Mouse (Mus musculus) limb, embryonic 10.5 days (tissue): ENCODE results near the gene Prc1. TPM values are rescaled to one million over a fixed set of nuclear protein-coding genes. Genes with fewer than 3 reads are reported as not detected.

ENCODE experiments used
- DNase-seq: peaks from one replicate; pipeline ENCODE4 v3.0.0-alpha.2; 2017; ENCODE audit warnings: low spot score
- H3K27ac ChIP-seq: fragments of 300-500 bp; sonication (generic); 2 replicates; pipeline ENCODE4 v1.5.1; 2016; ENCODE audit warnings: mild to moderate bottlenecking
- H3K27me3 ChIP-seq: fragments of 300-500 bp; sonication (generic); 2 replicates; pipeline ENCODE4 v1.6.1; 2016; ENCODE audit warnings: low read depth, mild to moderate bottlenecking; ENCODE audit not compliant: poor library complexity, severe bottlenecking
- H3K36me3 ChIP-seq: fragments of 300-500 bp; sonication (generic); 2 replicates; pipeline ENCODE4 v1.6.1; 2016; ENCODE audit warnings: mild to moderate bottlenecking, moderate library complexity
- H3K4me1 ChIP-seq: fragments of 300-500 bp; sonication (generic); 2 replicates; pipeline ENCODE4 v1.6.1; 2016
- H3K4me3 ChIP-seq: fragments of 300-500 bp; sonication (generic); 2 replicates; pipeline ENCODE4 v1.5.1; 2016; ENCODE audit warnings: mild to moderate bottlenecking, moderate library complexity
- H3K9me3 ChIP-seq: fragments of 300-500 bp; sonication (generic); replicated peaks from 2 replicates; pipeline ENCODE4 v1.6.1; 2016; ENCODE audit warnings: mild to moderate bottlenecking
- WGBS: fragments of 180-500 bp; shearing (Covaris S2); methylation state at CpG from one replicate; pipeline ENCODE4 v1.1.7; 2016; 5-methylcytosine and 5-hydroxymethylcytosine counted together
- polyA plus RNA-seq: library from polyadenylated mRNA; unstranded; fragments of >200 nt; fragmentation: Nextera tagmentation; extraction: Ambion mirVana; gene quantifications from 2 replicates; pipeline ENCODE4 v1.2.1, GENCODE M21; 2016

The Prc1 gene
- polyA plus RNA-seq, 1 experiment from 2014 or later = 172 TPM

DNA sequence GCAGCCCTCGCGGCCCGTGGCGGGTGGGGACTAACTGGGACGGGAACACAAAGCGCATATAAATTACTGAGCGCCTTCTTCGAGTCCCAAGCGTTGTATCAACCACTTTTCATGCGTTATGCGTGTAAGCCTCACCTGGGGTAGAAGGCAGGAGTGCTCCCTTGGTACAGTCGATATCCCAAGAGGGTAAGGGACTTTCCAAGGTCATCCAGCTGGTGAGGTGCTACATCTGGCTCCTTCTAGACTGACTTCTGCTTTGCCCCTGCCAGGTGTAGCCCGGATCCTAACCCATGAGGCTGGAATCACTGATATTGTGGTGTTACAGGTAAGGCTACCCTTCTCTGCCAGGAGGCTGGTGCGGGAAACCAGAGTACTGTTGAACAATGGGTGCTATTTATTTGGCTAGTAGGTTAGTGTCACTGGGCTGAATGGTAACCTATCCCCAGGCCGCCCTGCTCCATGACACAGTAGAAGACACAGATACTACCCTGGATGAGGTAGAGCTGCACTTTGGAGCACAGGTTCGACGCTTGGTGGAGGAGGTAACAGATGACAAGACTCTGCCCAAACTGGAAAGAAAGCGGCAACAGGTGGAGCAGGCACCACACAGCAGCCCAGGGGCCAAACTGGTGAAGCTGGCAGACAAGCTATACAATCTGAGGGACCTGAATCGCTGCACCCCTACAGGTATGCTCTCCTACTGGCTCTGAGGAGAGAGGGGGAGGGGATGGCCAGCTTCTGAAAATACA lies 49.2 kb downstream of the Prc1 start:
- DNase-seq = no peak
- peaks cover 59% of the 10 kb centered on the region for H3K4me1 ChIP-seq
- peak overlapping the region; percentile 93 for H3K27ac ChIP-seq
- H3K4me3 ChIP-seq = peak overlapping the region; percentile 71
- H3K36me3 ChIP-seq = peaks cover 10% of the 10 kb centered on the region
- peaks cover 7% of the 10 kb centered on the region; the same call in 1 of the 2 replicates for H3K27me3 ChIP-seq
- no peaks in the 10 kb centered on the region; the same call in 1 of the 2 replicates for H3K9me3 ChIP-seq
- 26% methylated on average over 19 of the region's 19 CpGs for WGBS

DNA sequence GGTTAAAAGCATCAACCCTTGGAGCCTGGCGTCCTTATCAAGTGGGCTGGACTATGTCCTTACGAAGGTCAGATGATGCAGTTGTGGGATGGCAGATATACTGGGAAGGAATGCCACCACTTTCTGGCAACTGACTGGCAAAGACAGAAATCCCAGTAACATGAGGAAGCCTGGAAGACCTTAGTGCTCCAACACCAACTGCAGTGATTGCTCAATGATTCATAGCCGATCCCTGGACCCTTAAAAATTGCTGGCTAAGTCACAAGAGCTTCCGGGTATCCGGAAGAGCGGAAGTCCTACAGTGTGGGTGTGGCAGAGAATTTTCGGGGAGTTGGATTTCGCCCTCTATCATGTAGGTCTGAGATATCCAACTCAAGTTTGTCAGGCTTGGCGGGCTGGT lies 51.9 kb downstream of the Prc1 start:
- 93% methylated on average over 9 of the region's 9 CpGs for WGBS
- Histone ChIP-seq H3K4me3 (no peak overlapping the region), H3K4me1 (peaks cover 40% of the 10 kb centered on the region), H3K27ac (no peak overlapping the region), H3K9me3 (no peaks in the 10 kb centered on the region; the same call in 1 of the 2 replicates), H3K27me3 (peaks cover 7% of the 10 kb centered on the region; the same call in 1 of the 2 replicates), H3K36me3 (peaks cover 24% of the 10 kb centered on the region)
- DNase-seq = no peak

- Histone ChIP-seq H3K9me3 (no peaks in the 10 kb centered on the region; the same call in 1 of the 2 replicates), H3K36me3 (peaks cover 29% of the 10 kb centered on the region), H3K27me3 (peaks cover 5% of the 10 kb centered on the region; the same call in 1 of the 2 replicates), H3K4me1 (peaks cover 35% of the 10 kb centered on the region), H3K4me3 (no peak overlapping the region), H3K27ac (peak overlapping the region; percentile 3; the same call in 1 of the 2 replicates)
- 91% methylated on average over 5 of the region's 5 CpGs for WGBS
- no peak for DNase-seq
Observed at GRCm38 (mm10) chr7:80346830-80347229, 52.6 kb downstream of the Prc1 start.

DNA sequence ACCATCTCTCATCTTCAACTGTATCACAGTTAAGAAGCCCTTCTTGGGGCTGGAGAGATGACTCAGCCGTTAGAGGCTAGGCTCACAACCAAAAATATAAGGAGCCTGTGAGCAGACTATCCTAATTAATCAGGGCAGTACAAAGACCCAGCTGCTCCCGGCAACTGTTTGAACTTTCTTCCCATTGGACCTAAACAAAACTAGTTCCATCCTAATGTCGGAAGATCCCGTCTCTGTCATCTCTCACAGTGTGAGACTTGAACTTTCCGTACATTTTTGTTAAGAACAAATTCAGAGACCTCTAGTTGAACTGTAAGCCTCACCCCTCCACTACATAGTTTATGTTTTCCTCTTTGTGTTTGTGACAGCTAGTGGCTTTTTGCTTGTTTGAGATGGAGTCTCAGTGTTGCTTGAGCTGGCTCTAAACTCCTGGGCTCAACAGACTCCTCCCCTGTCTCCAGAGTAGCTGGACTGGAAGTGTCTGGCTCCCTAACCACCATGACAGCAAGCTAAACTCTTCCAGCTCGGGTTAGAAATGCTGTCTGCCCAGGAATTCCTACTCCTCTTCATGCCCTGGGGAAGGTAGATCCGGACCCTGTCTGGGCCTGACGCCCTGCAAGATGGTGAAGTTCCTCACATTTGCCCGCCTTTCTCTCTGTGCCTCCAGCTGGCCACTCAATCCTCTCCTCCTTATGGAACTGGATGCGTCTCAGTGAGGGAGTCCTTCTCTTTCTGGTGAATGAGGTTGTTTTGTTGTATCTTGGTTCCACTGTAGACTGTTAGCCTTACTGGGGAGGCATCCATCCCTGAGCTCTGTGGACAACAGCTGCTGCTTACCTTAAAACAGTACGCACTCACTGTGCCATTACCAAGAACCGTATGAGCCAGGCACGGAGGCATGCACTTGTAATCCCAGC lies 53.7 kb downstream of the Prc1 start:
- H3K27me3 ChIP-seq = no peaks in the 10 kb centered on the region
- 70% methylated on average over 13 of the region's 13 CpGs for WGBS
- H3K9me3 ChIP-seq = no peaks in the 10 kb centered on the region; the same call in 1 of the 2 replicates
- peaks cover 26% of the 10 kb centered on the region for H3K4me1 ChIP-seq
- no peak for DNase-seq
- H3K27ac ChIP-seq = peak overlapping the region; percentile 3; the same call in 1 of the 2 replicates
- peaks cover 39% of the 10 kb centered on the region for H3K36me3 ChIP-seq
- H3K4me3 ChIP-seq = no peak overlapping the region

DNA sequence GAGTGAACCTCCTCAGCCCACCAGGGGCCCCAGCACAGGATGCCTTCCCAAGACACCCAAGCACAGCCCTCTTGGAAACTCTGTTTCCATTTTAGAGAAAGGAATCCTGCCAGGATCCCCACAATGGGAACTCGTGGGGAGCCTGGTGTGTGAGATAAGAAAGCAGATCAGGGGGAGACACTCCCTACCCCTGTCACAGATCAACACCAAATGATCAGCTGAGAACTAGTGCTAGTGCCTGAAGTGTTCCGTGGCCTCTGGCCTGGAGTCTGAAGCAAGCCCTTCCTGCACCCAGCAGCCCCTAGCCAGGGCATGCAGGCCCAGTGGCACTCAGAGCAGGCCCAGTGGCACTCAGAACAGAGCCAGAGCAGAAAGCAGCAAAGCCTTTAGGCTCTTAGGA lies 56.6 kb downstream of the Prc1 start:
- H3K27ac ChIP-seq = no peak overlapping the region
- no peak for DNase-seq
- peaks cover 17% of the 10 kb centered on the region for H3K4me1 ChIP-seq
- 80% methylated on average over 2 of the region's 2 CpGs for WGBS
- H3K27me3 ChIP-seq = no peaks in the 10 kb centered on the region
- no peaks in the 10 kb centered on the region for H3K9me3 ChIP-seq
- no peak overlapping the region for H3K4me3 ChIP-seq
- H3K36me3 ChIP-seq = peaks cover 57% of the 10 kb centered on the region

DNA sequence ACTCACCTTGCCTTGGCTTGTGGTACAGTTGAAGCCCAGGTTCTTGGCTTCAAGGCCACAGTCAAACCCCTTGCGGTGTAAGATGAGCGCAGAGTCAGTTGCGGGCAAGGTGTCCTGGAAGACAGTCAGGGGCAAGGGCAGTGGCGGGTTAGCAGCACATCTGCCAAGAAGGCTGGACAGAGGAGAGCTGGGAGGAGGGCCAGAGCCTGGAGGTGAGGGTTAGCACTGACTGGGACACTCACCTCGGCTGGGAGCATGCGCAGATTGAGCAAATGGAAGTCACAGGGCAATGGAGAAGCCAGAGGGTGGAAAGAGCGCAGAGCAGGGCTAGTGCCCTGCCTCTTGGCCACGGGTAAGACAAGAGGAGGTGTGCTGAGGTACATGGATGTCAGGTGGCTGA lies 58.7 kb downstream of the Prc1 start:
- Histone ChIP-seq H3K4me3 (no peak overlapping the region), H3K9me3 (no peaks in the 10 kb centered on the region), H3K27ac (no peak overlapping the region), H3K36me3 (peaks cover 73% of the 10 kb centered on the region), H3K27me3 (no peaks in the 10 kb centered on the region), H3K4me1 (peaks cover 4% of the 10 kb centered on the region)
- WGBS = 93% methylated on average over 8 of the region's 8 CpGs
- no peak for DNase-seq

GRCm38 (mm10) chr7:80356351-80356750 lies 62.1 kb downstream of the Prc1 start:
- 92% methylated on average over 13 of the region's 13 CpGs for WGBS
- no peak overlapping the region for H3K4me3 ChIP-seq
- no peak overlapping the region for H3K27ac ChIP-seq

GRCm38 (mm10) chr7:80357156-80357555 lies 62.9 kb downstream of the Prc1 start:
- Histone ChIP-seq H3K9me3 (no peaks in the 10 kb centered on the region), H3K36me3 (peaks cover 94% of the 10 kb centered on the region), H3K27ac (no peak overlapping the region), H3K4me3 (no peak overlapping the region), H3K27me3 (no peaks in the 10 kb centered on the region), H3K4me1 (no peaks in the 10 kb centered on the region)
- DNase-seq = no peak
- 79% methylated on average over 8 of the region's 8 CpGs for WGBS

More at GRCm38 (mm10) chr7:80356351-80356750, 62.1 kb downstream of the Prc1 start:
- H3K36me3 ChIP-seq = peaks cover 92% of the 10 kb centered on the region
- no peak for DNase-seq
- H3K9me3 ChIP-seq = no peaks in the 10 kb centered on the region
- no peaks in the 10 kb centered on the region for H3K27me3 ChIP-seq
- no peaks in the 10 kb centered on the region for H3K4me1 ChIP-seq

DNA sequence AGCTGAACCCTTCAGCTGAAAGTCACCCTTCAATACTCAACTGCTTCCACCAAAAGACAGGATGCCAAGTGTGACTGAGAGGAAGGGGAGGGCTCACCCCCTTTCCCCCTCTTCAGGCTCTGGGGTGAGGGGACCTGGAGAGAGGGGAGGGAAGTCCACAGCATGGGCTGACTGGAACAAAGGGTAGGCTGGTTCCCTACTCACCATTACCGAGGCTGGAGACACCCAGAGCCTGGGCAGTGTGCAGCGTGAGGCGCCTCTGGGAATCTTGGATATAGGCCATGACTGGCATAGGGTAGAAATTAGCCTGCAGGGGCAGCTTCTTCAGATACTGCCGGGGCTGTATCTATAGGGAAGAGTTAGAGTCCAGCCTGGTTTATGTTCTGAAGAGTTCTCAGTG lies 63.8 kb downstream of the Prc1 start:
- no peak for DNase-seq
- WGBS = 89% methylated on average over 4 of the region's 4 CpGs
- Histone ChIP-seq H3K36me3 (peaks cover 94% of the 10 kb centered on the region), H3K4me1 (no peaks in the 10 kb centered on the region), H3K27ac (no peak overlapping the region), H3K4me3 (no peak overlapping the region), H3K27me3 (no peaks in the 10 kb centered on the region), H3K9me3 (no peaks in the 10 kb centered on the region)

- no peak overlapping the region for H3K4me3 ChIP-seq
- H3K9me3 ChIP-seq = no peaks in the 10 kb centered on the region
- 58% methylated on average over 3 of the region's 3 CpGs for WGBS
- no peaks in the 10 kb centered on the region for H3K4me1 ChIP-seq
- no peak overlapping the region for H3K27ac ChIP-seq
- H3K36me3 ChIP-seq = peaks cover 99% of the 10 kb centered on the region
- no peak for DNase-seq
- no peaks in the 10 kb centered on the region for H3K27me3 ChIP-seq
Observed at GRCm38 (mm10) chr7:80360435-80360834, 66.2 kb downstream of the Prc1 start.

DNA sequence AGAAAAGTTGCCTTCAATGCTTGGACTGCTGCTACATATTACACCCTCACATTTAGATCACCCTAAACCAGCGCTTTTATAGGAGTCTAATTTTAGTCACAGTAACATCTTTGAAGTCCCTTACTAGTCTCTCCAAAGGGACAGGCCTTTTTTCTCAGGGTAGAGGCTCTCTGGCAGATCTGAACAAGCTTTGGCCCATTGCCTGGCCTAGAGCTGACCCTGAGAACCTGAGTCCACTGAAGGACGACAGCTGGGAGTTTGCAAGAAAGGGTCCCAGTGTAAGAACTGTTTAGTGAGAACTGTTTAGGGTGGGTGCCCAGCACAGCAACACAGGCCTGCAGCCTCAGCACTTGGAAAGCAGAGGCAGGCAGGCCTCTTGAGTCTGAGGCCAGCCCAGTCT lies 71.5 kb downstream of the Prc1 start:
- Histone ChIP-seq H3K4me3 (no peak overlapping the region), H3K27me3 (no peaks in the 10 kb centered on the region), H3K4me1 (peaks cover 22% of the 10 kb centered on the region), H3K36me3 (peaks cover 78% of the 10 kb centered on the region), H3K27ac (no peak overlapping the region), H3K9me3 (no peaks in the 10 kb centered on the region)
- 88% methylated on average over 2 of the region's 2 CpGs for WGBS
- DNase-seq = no peak
